Mouse (Mus musculus): Measurements from ENCODE around the gene Defb18. TPM values are rescaled to one million over a fixed set of nuclear protein-coding genes. Genes with fewer than 3 reads are reported as not detected.

Gene Defb18
- polyA plus RNA-seq, 1 experiment from 2014 or later, result not detected

Other genes with a start within 250 kb of the Defb18 start
- gene Crisp4, start 91.5 kb downstream of the Defb18 start, polyA plus RNA-seq (2014; fragmentation: Nextera tagmentation; extraction: Ambion mirVana), result not detected in 2 replicates
- not detected in 2 replicates for gene Defb41, start 27.7 kb upstream of the Defb18 start, polyA plus RNA-seq (2014; fragmentation: Nextera tagmentation; extraction: Ambion mirVana)